Mouse (Mus musculus) CH12.LX (cell line): Measurements from ENCODE around the gene Dnah12. TPM values are rescaled to one million over a fixed set of nuclear protein-coding genes. Genes with fewer than 3 reads are reported as not detected.
A peak's percentile ranks its signal among the peaks of the same experiment; 100 is the strongest.

ENCODE experiments used
- DNase-seq: peaks from one replicate; pipeline ENCODE4 v3.0.0-alpha.2; 2013; ENCODE audit errors: extremely low read depth
- H3K27ac ChIP-seq: 2 replicates; pipeline ENCODE4 v1.5.1; 2012; ENCODE audit warnings: low read depth, mild to moderate bottlenecking, control low read depth, moderate library complexity; ENCODE audit not compliant: insufficient read depth
- H3K27me3 ChIP-seq: replicated peaks from 2 replicates; pipeline ENCODE3; 2012; ENCODE audit warnings: inconsistent platforms
- H3K36me3 ChIP-seq, 2 experiments: replicated peaks in 1 of 2; 2 replicates each; pipeline versions ENCODE3 to v1.6.1; 2012; ENCODE audit warnings: inconsistent platforms in 1 of 2, low read length in 1 of 2, mild to moderate bottlenecking in 1 of 2, mixed read lengths in 1 of 2, moderate library complexity in 1 of 2; ENCODE audit not compliant: control insufficient read depth in 1 of 2, insufficient read depth in 1 of 2
- H3K4me1 ChIP-seq, 2 experiments: 2 replicates each; pipeline ENCODE4 v1.6.1; 2012; ENCODE audit warnings: inconsistent platforms in 1 of 2, moderate library complexity in 1 of 2; ENCODE audit not compliant: insufficient read depth in 2 of 2, control insufficient read depth in 1 of 2
- H3K4me2 ChIP-seq: 2 replicates; pipeline ENCODE4 v1.6.1; 2012; ENCODE audit warnings: low read depth, mild to moderate bottlenecking, control low read depth; ENCODE audit not compliant: poor library complexity, insufficient read depth, severe bottlenecking
- H3K4me3 ChIP-seq, 3 experiments: fragments of 150-350 bp in 1 of 3; sonication (generic) in 1 of 3; replicated peaks in 1 of 3; 2 replicates each; pipeline versions ENCODE3 to v1.5.1; 2011 to 2012; ENCODE audit warnings: low read depth in 2 of 3, low read length in 2 of 3, mild to moderate bottlenecking in 2 of 3, moderate library complexity in 2 of 3, control low read depth in 1 of 3, improper control_type of control experiment in 1 of 3, inconsistent platforms in 1 of 3, mixed read lengths in 1 of 3; ENCODE audit not compliant: poor library complexity in 1 of 3
- H3K79me2 ChIP-seq: replicated peaks from 2 replicates; pipeline ENCODE4 v1.6.1; 2012; ENCODE audit warnings: mild to moderate bottlenecking, moderate library complexity; ENCODE audit not compliant: control insufficient read depth, poor library complexity, insufficient read depth, severe bottlenecking; ENCODE audit errors: extremely low read depth
- H3K9ac ChIP-seq: 2 replicates; pipeline ENCODE4 v1.6.1; 2012; ENCODE audit warnings: low read depth, mild to moderate bottlenecking, control low read depth, moderate library complexity; ENCODE audit not compliant: insufficient read depth
- H3K9me3 ChIP-seq: replicated peaks from 2 replicates; pipeline ENCODE3; 2012; ENCODE audit warnings: low read length, inconsistent platforms, mixed read lengths
- BHLHE40 ChIP-seq: IDR thresholded peaks from 2 replicates; pipeline ENCODE4 v1.6.1; 2011; ENCODE audit warnings: mild to moderate bottlenecking, low read depth, low read length, improper control_type of control experiment
- CHD1 ChIP-seq: IDR thresholded peaks from 2 replicates; pipeline ENCODE4 v1.6.1; 2012; ENCODE audit warnings: low read depth, low read length, improper control_type of control experiment, inconsistent platforms
- CTCF ChIP-seq, 2 experiments: IDR thresholded peaks in 1 of 2; conservative IDR thresholded peaks in 1 of 2; 2 replicates each; pipeline ENCODE4 v1.5.1; 2011 to 2012; ENCODE audit warnings: low read depth in 2 of 2, low read length in 2 of 2, improper control_type of control experiment in 1 of 2, inconsistent platforms in 1 of 2, mild to moderate bottlenecking in 1 of 2, moderate library complexity in 1 of 2
- E2F4 ChIP-seq: IDR thresholded peaks from 2 replicates; pipeline ENCODE4 v1.6.1; 2011; ENCODE audit warnings: low read depth, low read length, improper control_type of control experiment; ENCODE audit not compliant: insufficient replicate concordance
- ETS1 ChIP-seq: conservative IDR thresholded peaks from 2 replicates; pipeline ENCODE4 v1.6.1; 2012; ENCODE audit warnings: low read depth, mild to moderate bottlenecking, inconsistent platforms, low read length, improper control_type of control experiment, moderate library complexity
- IRF4 ChIP-seq: IDR thresholded peaks from 2 replicates; pipeline ENCODE4 v1.6.1; 2014; ENCODE audit warnings: low read depth, mild to moderate bottlenecking, inconsistent platforms, low read length, improper control_type of control experiment
- JUN ChIP-seq: IDR thresholded peaks from 2 replicates; pipeline ENCODE4 v1.6.1; 2011; ENCODE audit warnings: low read depth, mild to moderate bottlenecking, low read length, improper control_type of control experiment, moderate library complexity; ENCODE audit not compliant: insufficient read depth
- JUND ChIP-seq: conservative IDR thresholded peaks from 2 replicates; pipeline ENCODE4 v1.6.1; 2011; ENCODE audit warnings: low read depth, low read length, improper control_type of control experiment
- KAT2A ChIP-seq: IDR thresholded peaks from 2 replicates; pipeline ENCODE4 v1.6.1; 2012; ENCODE audit warnings: low read length, improper control_type of control experiment, inconsistent platforms; ENCODE audit not compliant: insufficient replicate concordance
- MAFK ChIP-seq: IDR thresholded peaks from 2 replicates; pipeline ENCODE4 v1.6.1; 2011; ENCODE audit warnings: low read length, improper control_type of control experiment; ENCODE audit not compliant: insufficient replicate concordance
- MAX ChIP-seq: IDR thresholded peaks from 2 replicates; pipeline ENCODE4 v1.6.1; 2011; ENCODE audit warnings: low read length, improper control_type of control experiment
- MAZ ChIP-seq: IDR thresholded peaks from 2 replicates; pipeline ENCODE4 v1.6.1; 2012; ENCODE audit warnings: low read depth, mild to moderate bottlenecking, inconsistent platforms, low read length, improper control_type of control experiment, moderate library complexity
- MEF2A ChIP-seq: IDR thresholded peaks from 2 replicates; pipeline ENCODE4 v1.6.1; 2014; ENCODE audit warnings: low read depth, mild to moderate bottlenecking, inconsistent platforms, low read length, improper control_type of control experiment, borderline replicate concordance
- MYC ChIP-seq: IDR thresholded peaks from 2 replicates; pipeline ENCODE4 v1.6.1; 2011; ENCODE audit warnings: low read depth, mild to moderate bottlenecking, improper control_type of control experiment, low read length
- NELFE ChIP-seq: IDR thresholded peaks from 2 replicates; pipeline ENCODE4 v1.6.1; 2011; ENCODE audit warnings: low read depth, low read length, improper control_type of control experiment
- NRF1 ChIP-seq: IDR thresholded peaks from 2 replicates; pipeline ENCODE4 v1.6.1; 2014; ENCODE audit warnings: low read depth, mild to moderate bottlenecking, inconsistent platforms, low read length, improper control_type of control experiment, moderate library complexity
- PAX5 ChIP-seq: IDR thresholded peaks from 2 replicates; pipeline ENCODE4 v1.6.1; 2012; ENCODE audit warnings: low read length, inconsistent platforms, mixed read lengths
- POLR2A ChIP-seq: IDR thresholded peaks from 2 replicates; pipeline ENCODE4 v1.6.1; 2011; ENCODE audit warnings: low read depth, mild to moderate bottlenecking, improper control_type of control experiment, low read length
- RAD21 ChIP-seq: IDR thresholded peaks from 2 replicates; pipeline ENCODE4 v1.6.1; 2011; ENCODE audit warnings: low read depth, mild to moderate bottlenecking, low read length, improper control_type of control experiment, moderate library complexity
- RCOR1 ChIP-seq: conservative IDR thresholded peaks from 2 replicates; pipeline ENCODE4 v1.6.1; 2012; ENCODE audit warnings: low read depth, mild to moderate bottlenecking, inconsistent platforms, low read length, improper control_type of control experiment
- SMC3 ChIP-seq: IDR thresholded peaks from 2 replicates; pipeline ENCODE4 v1.6.1; 2011; ENCODE audit warnings: low read depth, low read length, improper control_type of control experiment
- TBP ChIP-seq: conservative IDR thresholded peaks from 2 replicates; pipeline ENCODE4 v1.6.1; 2011; ENCODE audit warnings: low read depth, low read length, improper control_type of control experiment
- USF2 ChIP-seq: conservative IDR thresholded peaks from 2 replicates; pipeline ENCODE4 v1.6.1; 2011; ENCODE audit warnings: low read depth, low read length, improper control_type of control experiment
- ZMIZ1 ChIP-seq: IDR thresholded peaks from 2 replicates; pipeline ENCODE4 v1.6.1; 2012; ENCODE audit warnings: low read depth, mild to moderate bottlenecking, inconsistent platforms, low read length, improper control_type of control experiment
- ZNF384 ChIP-seq: IDR thresholded peaks from 2 replicates; pipeline ENCODE4 v1.6.1; 2012; ENCODE audit warnings: low read depth, low read length, improper control_type of control experiment, inconsistent platforms
- dilution Hi-C: fragments of 300-500 bp; cut with MboI; formaldehyde crosslinking; loops from 2 replicates; pipeline ENCODE4 v1.14.3; 2020; ENCODE audit warnings: low sequenced_read_pairs; ENCODE audit not compliant: extremely low pct_unique_long_range_greater_than_20kb, extremely low pct_ligation_motif_present
- in situ Hi-C: fragments of 300-500 bp; cut with MboI; formaldehyde crosslinking; loops from 3 replicates; pipeline ENCODE4 v1.14.3; 2019; ENCODE audit warnings: low sequenced_read_pairs, low pct_ligation_motif_present, low pct_unique_long_range_greater_than_20kb, mixed read lengths
- polyA plus RNA-seq: library from polyadenylated mRNA; unstranded; fragments of >175 nt; gene quantifications from 2 replicates; pipeline ENCODE4 v1.2.1, GENCODE M21; 2012; ENCODE audit warnings: low read depth; ENCODE audit not compliant: insufficient read length
- total RNA-seq, 2 experiments: library from RNA; depleted of rRNA; stranded (reverse); fragments of 300-350 nt in 1 of 2; fragments of >200 nt in 1 of 2; gene quantifications; 2 replicates each; pipeline ENCODE4 v1.2.3; 2012 to 2014

Gene Dnah12
- total and polyA plus RNA-seq, 3 experiments, result 0.04 to 0.13 (median 0.04) TPM

DNA sequence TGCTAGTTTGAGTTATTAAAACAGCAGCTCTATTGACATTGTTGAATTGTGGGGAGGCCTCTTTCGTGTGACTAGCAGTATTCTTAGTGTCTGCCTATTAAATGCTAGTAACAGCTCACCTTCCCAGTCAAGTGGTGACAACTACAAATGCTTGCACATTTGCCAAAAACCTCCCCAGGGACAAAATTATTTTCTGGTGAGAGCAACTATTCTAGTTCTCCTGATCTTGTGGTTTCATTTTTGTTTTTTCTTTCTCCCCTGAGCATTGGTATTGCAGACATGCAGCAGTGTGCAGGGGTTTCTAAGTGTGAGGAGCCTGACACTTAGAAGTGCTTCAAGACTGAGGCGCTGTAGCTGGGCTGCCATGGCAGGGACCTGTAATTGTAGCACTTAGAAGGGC lies 45.3 kb upstream of the Dnah12 start:
- peak; percentile 69 for DNase-seq
- H3K36me3 ChIP-seq, result peaks cover 6 to 53% of the 10 kb centered on the region in 2 experiments
- in situ Hi-C loops, result loop anchor here (5.0 kb wide), 1 partner anchor 156 kb away; no protein-coding TSS in a partner anchor
- H3K27ac ChIP-seq, result no peak overlapping the region
- peak overlapping the region; percentile 37; the same call in 1 of the 2 replicates for H3K4me2 ChIP-seq
- no peak overlapping the region for H3K4me3 ChIP-seq
- dilution Hi-C loops, result no loop called here
- H3K4me1 ChIP-seq, result peaks cover 2 to 41% of the 10 kb centered on the region in 2 experiments; a peak in 3 of 4 replicates
- TF ChIP-seq ZNF384 (no peak), USF2 (no peak), ETS1 (no peak), CHD1 (no peak), E2F4 (no peak), IRF4 (no peak), RAD21 (no peak), MAFK (no peak)
- no peak overlapping the region for H3K9ac ChIP-seq
- H3K79me2 ChIP-seq, result peaks cover 51% of the 10 kb centered on the region
- H3K27me3 ChIP-seq, result no peaks in the 10 kb centered on the region
- no peaks in the 10 kb centered on the region for H3K9me3 ChIP-seq

DNA sequence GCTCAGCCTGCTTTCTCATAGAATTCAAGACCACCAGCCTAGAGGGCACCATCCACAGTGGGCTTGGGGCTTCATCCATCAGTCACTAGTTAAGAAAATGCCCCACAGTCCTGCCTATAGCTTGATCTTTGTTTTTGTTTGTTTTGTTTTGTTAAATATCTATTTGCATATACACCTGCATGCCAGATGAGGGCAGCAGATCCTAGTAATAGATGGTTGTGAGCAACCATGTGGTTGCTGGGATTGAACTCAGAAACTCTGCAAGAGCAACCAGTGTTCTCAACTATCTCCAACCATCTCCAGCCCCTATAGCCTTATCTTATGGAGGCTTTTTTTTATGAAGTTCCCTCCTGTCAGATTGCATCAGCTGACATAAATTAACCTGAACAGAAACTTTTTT lies 41.2 kb upstream of the Dnah12 start:
- H3K4me1 ChIP-seq, result peaks cover 0 to 17% of the 10 kb centered on the region in 2 experiments; a peak in 2 of 4 replicates
- in situ Hi-C loops (no loop called here), dilution Hi-C loops (no loop called here)
- no peak overlapping the region for H3K27ac ChIP-seq
- DNase-seq, result peak; percentile 35
- H3K4me2 ChIP-seq, result no peak overlapping the region
- no peaks in the 10 kb centered on the region for H3K9me3 ChIP-seq
- no peak for TF ChIP-seq MAFK
- no peak for TF ChIP-seq NRF1
- TF ChIP-seq SMC3, result peak; percentile 19; the same call in 1 of the 2 replicates
- TF ChIP-seq PAX5, result no peak
- TF ChIP-seq E2F4, result no peak
- no peak for TF ChIP-seq ETS1
- no peak for TF ChIP-seq NELFE
- no peak for TF ChIP-seq JUN
- no peak for TF ChIP-seq ZMIZ1
- no peak for TF ChIP-seq JUND
- TF ChIP-seq MAZ, result no peak
- TF ChIP-seq CTCF (conservative IDR thresholded peaks at IDR 0.05 in 1 of 2, IDR thresholded peaks at IDR 0.05 in 1 of 2; ENCODE audit: low read depth in 2 of 2, low read length in 2 of 2), result peak in 1 of 2 experiments; percentile 55; a peak in 2 of 4 replicates
- no peak for TF ChIP-seq MEF2A
- no peak for TF ChIP-seq KAT2A
- no peak for TF ChIP-seq BHLHE40
- TF ChIP-seq POLR2A, result no peak
- no peak for TF ChIP-seq RCOR1
- no peak for TF ChIP-seq ZNF384
- no peak for TF ChIP-seq MAX
- peak; percentile 58; the same call in 1 of the 2 replicates for TF ChIP-seq MYC
- peak; percentile 39 for TF ChIP-seq RAD21
- TF ChIP-seq TBP, result no peak
- H3K9ac ChIP-seq, result no peak overlapping the region
- H3K27me3 ChIP-seq, result no peaks in the 10 kb centered on the region
- H3K4me3 ChIP-seq, result no peak overlapping the region
- peaks cover 27% of the 10 kb centered on the region for H3K79me2 ChIP-seq
- peaks cover 22 to 80% of the 10 kb centered on the region in 2 experiments for H3K36me3 ChIP-seq
